Mouse (Mus musculus): Measurements from ENCODE around the gene Nop58. TPM values are rescaled to one million over a fixed set of nuclear protein-coding genes. Genes with fewer than 3 reads are reported as not detected.

The Nop58 gene
- total and polyA plus RNA-seq, 3 experiments: 18.9 to 129 (median 87.4) TPM

- peak; percentile 8 for DNase-seq
Measured at GRCm38 (mm10) chr1:59719900-59720299, 35.1 kb downstream of the Nop58 start.

DNA sequence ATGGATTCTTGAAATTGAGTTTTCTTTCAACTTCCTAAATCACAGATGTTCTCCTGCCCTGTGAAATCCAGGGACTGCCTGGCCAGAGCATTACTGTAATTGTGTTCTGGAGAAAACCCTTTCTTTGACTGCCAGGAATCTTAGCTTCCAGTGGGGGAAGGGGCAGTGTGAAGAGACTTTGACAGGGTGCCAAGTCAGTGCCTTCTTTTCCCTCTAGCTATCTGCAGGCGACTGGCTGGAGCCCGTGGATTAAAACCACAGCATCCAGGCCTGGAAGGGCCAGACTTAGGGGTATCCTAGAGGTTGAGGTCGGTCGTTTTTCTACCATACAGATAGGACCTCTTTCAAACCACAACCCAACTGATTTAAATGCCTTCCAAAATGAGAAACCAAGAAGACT lies 40.9 kb downstream of the Nop58 start:
- DNase-seq: peak; percentile 19

DNA sequence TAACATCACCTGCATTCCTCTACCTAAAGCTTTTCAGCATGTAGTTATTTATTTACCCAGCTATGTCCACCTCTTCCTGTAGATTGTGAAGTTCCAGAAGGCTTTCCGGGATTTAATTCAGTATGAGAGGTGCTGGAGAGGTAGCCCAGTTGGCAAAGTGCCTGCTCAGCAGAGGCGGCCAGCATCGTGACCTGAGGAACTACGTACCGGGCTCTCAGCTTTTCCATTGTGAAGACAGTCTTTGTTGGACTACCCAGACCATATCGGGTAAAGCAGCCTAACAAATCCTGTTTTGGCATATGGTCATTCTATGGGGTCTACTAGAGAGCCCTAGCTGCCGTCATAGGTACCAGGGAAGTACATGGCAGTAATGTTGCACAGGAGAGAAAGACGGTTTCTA lies 45.3 kb downstream of the Nop58 start:
- no peak for DNase-seq

GRCm38 (mm10) chr1:59730737-59731136 lies 46.0 kb downstream of the Nop58 start:
- DNase-seq: no peak

DNA sequence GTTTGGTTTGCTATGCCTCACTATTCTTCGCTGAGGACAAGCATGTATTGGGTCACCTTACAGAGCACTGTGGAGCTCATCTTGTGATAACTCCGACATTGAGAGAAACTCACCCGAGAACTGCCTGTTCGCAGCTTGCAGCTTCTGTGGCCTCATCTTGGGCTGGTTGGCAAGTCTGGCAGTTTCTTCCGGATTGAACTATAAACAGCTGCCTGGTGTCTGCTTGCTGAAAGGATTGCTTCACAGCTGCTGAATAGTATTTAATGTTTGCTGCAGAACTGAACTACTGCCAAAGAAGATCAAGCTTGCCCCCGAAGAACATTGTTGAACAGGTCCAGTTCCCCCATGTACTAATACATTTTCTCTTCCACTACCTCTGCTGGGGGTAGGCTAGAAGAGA lies 49.3 kb downstream of the Nop58 start:
- no peak for DNase-seq

DNA sequence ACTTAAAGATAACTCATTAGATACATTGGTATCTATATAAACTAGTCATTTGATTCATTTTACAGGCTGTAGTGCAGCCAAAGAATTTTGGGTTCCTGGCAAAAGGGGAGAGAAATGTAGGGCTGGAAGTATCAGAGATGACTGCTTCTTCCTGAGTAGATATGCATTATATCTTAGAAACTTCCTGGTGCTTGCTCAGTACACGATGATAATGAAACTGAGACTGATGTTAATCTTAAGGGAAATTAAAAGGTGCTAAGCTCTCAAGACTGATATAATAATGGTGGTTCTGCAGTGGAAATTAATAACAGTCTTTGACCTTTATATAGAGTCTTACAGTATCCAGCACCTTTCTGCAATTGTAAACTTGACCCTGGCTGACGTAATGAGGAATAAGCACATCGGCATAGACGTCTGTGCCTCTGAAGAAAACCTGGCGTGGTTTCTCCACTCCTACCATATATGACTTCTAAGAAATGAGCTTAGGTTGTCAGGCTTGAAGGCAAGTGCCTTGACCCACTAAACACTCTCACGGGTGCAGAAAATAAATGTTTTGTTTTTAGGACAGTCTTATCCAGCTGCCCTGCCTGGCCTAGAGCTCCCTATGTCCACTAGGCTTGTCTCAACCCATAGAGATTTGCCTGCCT lies 54.1 kb downstream of the Nop58 start:
- no peak for DNase-seq

GRCm38 (mm10) chr1:59739577-59740354 lies 55.0 kb downstream of the Nop58 start:
- DNase-seq: peak; percentile 40

GRCm38 (mm10) chr1:59749047-59749446 lies 64.3 kb downstream of the Nop58 start:
- DNase-seq: no peak

- DNase-seq: peak; percentile 23
Measured at GRCm38 (mm10) chr1:59749724-59750123, 65.0 kb downstream of the Nop58 start.

GRCm38 (mm10) chr1:59755298-59755697 lies 70.5 kb downstream of the Nop58 start:
- DNase-seq: no peak

- DNase-seq: no peak
Measured at GRCm38 (mm10) chr1:59758325-59758724, 73.6 kb downstream of the Nop58 start.

GRCm38 (mm10) chr1:59762208-59762607 lies 77.4 kb downstream of the Nop58 start:
- no peak for DNase-seq

DNA sequence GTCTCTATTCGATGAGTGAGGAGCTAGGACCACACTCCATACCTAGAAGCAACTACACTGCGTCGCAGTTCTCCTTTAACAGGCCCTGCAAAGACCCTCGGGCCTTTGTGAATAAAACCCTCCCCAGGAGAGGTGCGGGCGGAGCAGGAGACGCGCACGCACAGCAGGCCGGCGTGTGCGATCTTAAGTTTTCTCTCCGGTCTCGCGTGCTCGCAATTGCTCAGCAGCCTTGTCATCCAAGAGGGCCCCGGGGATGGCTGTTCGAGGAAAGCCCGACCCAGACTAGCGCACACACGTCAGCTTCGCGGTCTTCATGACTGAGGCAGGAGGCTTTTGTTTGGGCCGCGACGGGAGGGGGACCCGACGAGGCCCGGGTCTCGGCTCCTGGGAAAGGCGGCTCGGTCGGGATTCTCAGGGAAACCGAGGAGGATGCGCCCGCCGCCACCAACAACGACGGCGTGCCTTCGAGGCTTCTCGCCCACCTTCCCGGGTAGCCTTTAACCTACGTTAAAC lies 77.9 kb downstream of the Nop58 start:
- DNase-seq: peak; percentile 77

- DNase-seq: peak; percentile 94
Measured at GRCm38 (mm10) chr1:59763164-59763768, 78.5 kb downstream of the Nop58 start, which contains the start of gene Bmpr2. Gene Bmpr2 (plus strand): TSS chr1:59763400.

GRCm38 (mm10) chr1:59763781-59764251 lies 79.0 kb downstream of the Nop58 start:
- DNase-seq: peak; percentile 81

DNA sequence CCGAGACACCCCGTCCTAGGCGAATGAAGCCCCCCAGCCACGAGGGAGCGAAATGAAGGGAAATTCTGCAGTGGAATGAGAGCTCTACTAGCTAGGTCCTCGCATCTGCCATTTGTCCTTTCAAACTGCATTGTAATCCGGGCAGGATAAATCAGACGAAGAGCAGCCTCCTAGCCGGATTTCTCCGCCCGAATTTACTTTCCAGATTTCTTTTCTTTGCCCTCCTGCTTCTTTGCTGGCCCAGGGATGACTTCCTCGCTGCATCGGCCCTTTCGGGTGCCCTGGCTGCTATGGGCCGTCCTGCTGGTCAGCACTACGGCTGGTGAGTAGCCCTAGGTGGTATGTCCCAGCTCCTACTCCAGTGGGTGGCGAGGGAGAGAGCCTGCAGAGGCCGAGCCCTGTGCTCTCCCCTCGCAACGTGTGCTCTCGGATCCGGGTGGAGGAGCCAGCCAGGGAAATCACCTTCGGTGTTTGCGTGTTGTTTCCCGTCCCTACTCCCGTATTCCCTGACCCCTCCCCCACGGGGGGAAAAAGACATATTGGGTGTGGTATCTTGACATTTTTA lies 79.7 kb downstream of the Nop58 start:
- peak; percentile 75 for DNase-seq

GRCm38 (mm10) chr1:59765279-59765678 lies 80.5 kb downstream of the Nop58 start:
- peak; percentile 13 for DNase-seq

DNA sequence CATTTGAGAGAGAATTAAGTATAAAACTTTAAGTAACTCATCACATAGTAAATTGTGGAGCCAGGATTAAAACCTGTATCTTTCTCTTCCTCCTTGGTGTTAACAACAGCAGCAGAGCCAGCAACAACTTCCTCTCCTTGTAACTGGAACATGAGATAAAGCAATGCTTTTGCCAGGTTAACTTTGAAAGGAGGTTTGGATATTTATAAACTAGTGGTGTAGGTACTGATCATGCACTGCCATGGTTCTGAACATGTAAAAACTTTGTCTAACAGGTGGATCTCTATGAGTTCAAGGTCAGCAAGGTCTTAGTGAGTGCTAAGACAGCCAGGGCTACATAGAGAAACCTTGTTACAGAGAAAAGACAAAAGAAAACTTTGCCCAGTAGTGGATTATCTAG lies 81.9 kb downstream of the Nop58 start:
- DNase-seq: no peak
